23 mouse cellular contexts compared by ENCODE assay signal in the genomic region with DNA sequence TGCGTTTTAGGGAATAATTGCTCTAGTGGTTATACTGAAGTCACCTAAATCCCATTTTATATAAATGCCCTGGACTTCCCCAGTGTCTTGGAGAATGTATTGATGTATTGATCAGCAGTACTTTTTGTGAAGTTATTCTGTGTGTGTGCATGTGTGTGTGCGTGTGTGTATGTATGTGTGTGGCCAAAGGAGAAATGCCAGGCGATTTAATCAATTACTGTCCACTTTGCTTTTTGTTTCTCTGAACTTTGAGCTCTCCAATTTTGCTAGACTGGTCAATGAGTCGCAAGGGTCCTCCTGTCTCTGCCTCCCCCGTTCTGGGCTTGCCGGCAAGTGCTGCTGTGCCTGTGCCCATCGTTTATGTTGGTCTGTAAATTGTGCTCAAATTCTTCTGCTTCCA. TPM values are rescaled to one million over a fixed set of nuclear protein-coding genes. Genes with fewer than 3 reads are reported as not detected.
DNase-seq lines count a peak whose midpoint lies in the region; ATAC-seq and TF ChIP-seq lines count a peak whose summit lies in the region.
"Had no signal": no experiment of that assay in that cellular context is flagged by ENCODE, and none has a peak within 500 bp of the region (broad histone marks: within the 10 kb centered on the region; RNA-seq: fewer than 3 reads in every experiment).

No protein-coding gene starts in this region.

- peak; percentile 25; the same call in 1 of the 2 replicates for ATAC-seq in liver, postnatal 0 days
- ATAC-seq in liver, embryonic 12.5 days: no peak
- no peak for ATAC-seq in midbrain, embryonic 11.5 days (ENCODE audit: low FRiP score)
- no peak for ATAC-seq in forebrain, embryonic 12.5 days (ENCODE audit: low FRiP score)
- ATAC-seq: activated CD4-positive, CD25-positive, alpha-beta regulatory T cell, adult 4 months; CD4-positive, CD25-positive, alpha-beta regulatory T cell, adult 4 months; Patski had no signal

- peak overlapping the region; percentile 93 for H3K27ac ChIP-seq in liver, adult 2 months (replicated peaks; ENCODE audit: insufficient read depth, low read depth, low read length)
- no peak overlapping the region for H3K27ac ChIP-seq in liver, postnatal 0 days (ENCODE audit: low read depth)
- no peak overlapping the region for H3K27ac ChIP-seq in liver, embryonic 12.5 days
- no peak overlapping the region for H3K27ac ChIP-seq in midbrain, embryonic 11.5 days (ENCODE audit: low read depth, low read length)
- no peak overlapping the region for H3K27ac ChIP-seq in midbrain, embryonic 10.5 days (replicated peaks)
- H3K27ac ChIP-seq in ES-Bruce4 (ENCODE audit: insufficient read depth, low read length): peak overlapping the region; percentile 5
- no peak overlapping the region for H3K27ac ChIP-seq in forebrain, embryonic 12.5 days

- H3K4me1 ChIP-seq in liver, adult 2 months (ENCODE audit: control insufficient read depth, insufficient read depth, low read length): peaks cover 22% of the 10 kb centered on the region
- no peaks in the 10 kb centered on the region for H3K4me1 ChIP-seq in liver, postnatal 0 days (ENCODE audit: insufficient read depth)
- no peaks in the 10 kb centered on the region for H3K4me1 ChIP-seq in liver, embryonic 12.5 days
- no peaks in the 10 kb centered on the region for H3K4me1 ChIP-seq in midbrain, embryonic 11.5 days (ENCODE audit: control insufficient read depth, insufficient read depth, low read length)
- H3K4me1 ChIP-seq in midbrain, embryonic 10.5 days: no peaks in the 10 kb centered on the region
- no peaks in the 10 kb centered on the region for H3K4me1 ChIP-seq in ES-Bruce4 (ENCODE audit: control insufficient read depth, insufficient read depth, low read length)
- H3K4me1 ChIP-seq in forebrain, embryonic 12.5 days: no peaks in the 10 kb centered on the region

- no peaks in the 10 kb centered on the region for H3K9me3 ChIP-seq in liver, postnatal 0 days (ENCODE audit: low read length)
- H3K9me3 ChIP-seq in liver, embryonic 12.5 days (replicated peaks): no peaks in the 10 kb centered on the region
- H3K9me3 ChIP-seq in midbrain, embryonic 11.5 days (ENCODE audit: control insufficient read depth, low read length): no peaks in the 10 kb centered on the region
- no peaks in the 10 kb centered on the region for H3K9me3 ChIP-seq in midbrain, embryonic 10.5 days (replicated peaks)
- no peaks in the 10 kb centered on the region for H3K9me3 ChIP-seq in ES-Bruce4 (replicated peaks; ENCODE audit: control insufficient read depth, insufficient read depth, low read length, poor library complexity, severe bottlenecking)
- H3K9me3 ChIP-seq in forebrain, embryonic 12.5 days: no peaks in the 10 kb centered on the region
- H3K9me3 ChIP-seq: G1E had no signal

- H3K9ac ChIP-seq in liver, adult 2 months (ENCODE audit: low read depth, low read length): peak overlapping the region; percentile 40
- H3K9ac ChIP-seq in liver, postnatal 0 days (replicated peaks): no peak overlapping the region
- no peak overlapping the region for H3K9ac ChIP-seq in liver, embryonic 12.5 days
- H3K9ac ChIP-seq in midbrain, embryonic 11.5 days (ENCODE audit: low read length): no peak overlapping the region
- H3K9ac ChIP-seq in ES-Bruce4 (ENCODE audit: low read depth, poor library complexity, severe bottlenecking): no peak overlapping the region
- H3K9ac ChIP-seq in forebrain, embryonic 12.5 days: no peak overlapping the region

- no peak for TF ChIP-seq CTCF in liver, adult 2 months (IDR thresholded peaks at IDR 0.05; ENCODE audit: low read depth, low read length)
- TF ChIP-seq CTCF in liver, postnatal 0 days (IDR thresholded peaks at IDR 0.05; ENCODE audit: low read depth): no peak
- TF ChIP-seq CTCF in ES-Bruce4 (IDR thresholded peaks at IDR 0.05; ENCODE audit: low read depth, low read length): no peak

- H3K79me2 ChIP-seq in liver, adult 2 months (ENCODE audit: control insufficient read depth, insufficient read depth, low read length): peaks cover 3% of the 10 kb centered on the region; the same call in 1 of the 2 replicates

- H3K36me3 ChIP-seq in liver, adult 2 months (ENCODE audit: control insufficient read depth, insufficient read depth, low read length): peaks cover 8% of the 10 kb centered on the region
- H3K36me3 ChIP-seq in liver, postnatal 0 days (replicated peaks; ENCODE audit: insufficient read depth, low read length): no peaks in the 10 kb centered on the region
- H3K36me3 ChIP-seq in liver, embryonic 12.5 days: no peaks in the 10 kb centered on the region
- H3K36me3 ChIP-seq in midbrain, embryonic 11.5 days (ENCODE audit: control insufficient read depth, insufficient read depth, low read length): no peaks in the 10 kb centered on the region
- H3K36me3 ChIP-seq in midbrain, embryonic 10.5 days: no peaks in the 10 kb centered on the region
- 0 out of 2 replicates have a peak, but pooled peaks cover 2% of the 10 kb centered on the region for H3K36me3 ChIP-seq in ES-Bruce4 (ENCODE audit: control insufficient read depth, insufficient read depth, low read length, poor library complexity, severe bottlenecking)
- H3K36me3 ChIP-seq in forebrain, embryonic 12.5 days (replicated peaks): no peaks in the 10 kb centered on the region

- TF ChIP-seq POLR2A in liver, adult 2 months (IDR thresholded peaks at IDR 0.05; ENCODE audit: extremely low read depth, insufficient read depth, low read length): no peak
- TF ChIP-seq POLR2A in ES-Bruce4 (IDR thresholded peaks at IDR 0.05; ENCODE audit: insufficient read depth, low read length): no peak

- DNase-seq in liver, adult 2 months (ENCODE audit: extremely low read depth, low read depth, low spot score): peak; percentile 80
- DNase-seq in liver: no peak
- no peak for DNase-seq in liver, postnatal 0 days
- DNase-seq in midbrain, embryonic 11.5 days (ENCODE audit: low spot score, missing footprints): peak; percentile 75
- no peak for DNase-seq in midbrain, embryonic 10.5 days (ENCODE audit: low spot score)
- DNase-seq: adrenal gland, adult 2 months; adrenal gland, adult 8-10 months; adrenal gland, postnatal 10 days; adrenal gland, postnatal 14 days; adrenal gland, postnatal 25 days; adrenal gland, postnatal 36 days; B cell, adult 2 months; cerebellum, adult 11 months; cerebellum, adult 11-12 months; cerebellum, adult 18-20 months had no signal

- H3K4me3 ChIP-seq in liver, adult 2 months (ENCODE audit: insufficient read depth, low read depth, low read length): peak overlapping the region; percentile 30
- H3K4me3 ChIP-seq in liver, postnatal 0 days (ENCODE audit: low read depth, low read length): no peak overlapping the region
- no peak overlapping the region for H3K4me3 ChIP-seq in liver, embryonic 12.5 days
- H3K4me3 ChIP-seq in midbrain, embryonic 11.5 days (ENCODE audit: low read depth, low read length): no peak overlapping the region
- H3K4me3 ChIP-seq in midbrain, embryonic 10.5 days: no peak overlapping the region
- no peak overlapping the region for H3K4me3 ChIP-seq in ES-Bruce4 (ENCODE audit: low read depth, low read length)
- H3K4me3 ChIP-seq in forebrain, embryonic 12.5 days (replicated peaks): no peak overlapping the region

- H3K27me3 ChIP-seq in liver, adult 2 months (ENCODE audit: control insufficient read depth, insufficient read depth, low read length): no peaks in the 10 kb centered on the region
- no peaks in the 10 kb centered on the region for H3K27me3 ChIP-seq in liver, postnatal 0 days (ENCODE audit: insufficient read depth, low read length)
- no peaks in the 10 kb centered on the region for H3K27me3 ChIP-seq in liver, embryonic 12.5 days (replicated peaks)
- H3K27me3 ChIP-seq in midbrain, embryonic 11.5 days (ENCODE audit: control insufficient read depth, insufficient read depth, low read length): no peaks in the 10 kb centered on the region
- H3K27me3 ChIP-seq in midbrain, embryonic 10.5 days (ENCODE audit: low read depth, poor library complexity, severe bottlenecking): no peaks in the 10 kb centered on the region
- H3K27me3 ChIP-seq in ES-Bruce4 (ENCODE audit: control insufficient read depth, insufficient read depth, low read length, poor library complexity, severe bottlenecking): no peaks in the 10 kb centered on the region
- H3K27me3 ChIP-seq in forebrain, embryonic 12.5 days: no peaks in the 10 kb centered on the region
- H3K27me3 ChIP-seq: CH12.LX, Patski had no signal

- TF ChIP-seq EP300 in liver, postnatal 0 days (IDR thresholded peaks at IDR 0.05; ENCODE audit: low read depth): no peak
- no peak for TF ChIP-seq EP300 in ES-Bruce4 (IDR thresholded peaks at IDR 0.05; ENCODE audit: insufficient read depth, low read depth, low read length)

- H3K4me2 ChIP-seq in liver, postnatal 0 days (ENCODE audit: low read depth, low read length): no peak overlapping the region
- H3K4me2 ChIP-seq in liver, embryonic 12.5 days: no peak overlapping the region
- H3K4me2 ChIP-seq in midbrain, embryonic 11.5 days: no peak overlapping the region
- no peak overlapping the region for H3K4me2 ChIP-seq in forebrain, embryonic 12.5 days

- 25% methylated on average over 7 of the region's 7 CpGs for WGBS in liver, adult 2 months
- WGBS in liver, postnatal 0 days (ENCODE audit: insufficient replicate concordance): 69% methylated on average over 7 of the region's 7 CpGs
- WGBS in liver, embryonic 12.5 days (ENCODE audit: insufficient replicate concordance): 70% methylated on average over 7 of the region's 7 CpGs
- WGBS in midbrain, embryonic 11.5 days: 95% methylated on average over 7 of the region's 7 CpGs
- WGBS in midbrain, embryonic 10.5 days: 94% methylated on average over 7 of the region's 7 CpGs
- WGBS in forebrain, embryonic 12.5 days: 92% methylated on average over 7 of the region's 7 CpGs

RNA-seq across cellular contexts. Expression of a gene that starts 22.1 kb away (rescaled TPM):
- 14.2 and 14.7 TPM in 2 replicates for total RNA-seq in liver, adult 2 months (2014; rRNA removed)
- 3.7 and 3.8 TPM in 2 replicates for polyA plus RNA-seq in liver, adult 2 months (2012; rRNA removed)
- 7.3 and 8.0 TPM in 2 replicates for polyA plus RNA-seq in liver, postnatal 0 days (2015; fragmentation: Nextera tagmentation; extraction: Ambion mirVana)
- 6.8 and 7.3 TPM in 2 replicates for polyA plus RNA-seq in liver, embryonic 12.5 days (2016; fragmentation: Nextera tagmentation; extraction: Ambion mirVana)
- 4.4 and 5.8 TPM in 2 replicates for polyA plus RNA-seq in midbrain, embryonic 11.5 days (2014; fragmentation: Nextera tagmentation; extraction: Ambion mirVana)
- 3.9 and 4.2 TPM in 2 replicates for polyA plus RNA-seq in midbrain, embryonic 10.5 days (2016; fragmentation: Nextera tagmentation; extraction: Ambion mirVana)
- 114 and 122 TPM in 2 replicates for polyA plus RNA-seq in ES-Bruce4 (2011; ENCODE audit: insufficient read depth, insufficient read length, low read depth, missing spikeins)
- 3.6 and 4.6 TPM in 2 replicates for polyA plus RNA-seq in forebrain, embryonic 12.5 days (2016; fragmentation: Nextera tagmentation; extraction: Ambion mirVana)

Comparison
In these comparisons a context has a peak if more than half of its experiments do, and no peak if none do; other contexts are left out.
1. DNase-seq: peak in liver, adult 2 months (single experiment) and midbrain, embryonic 11.5 days (single experiment); none in liver (single experiment), liver, postnatal 0 days (single experiment) and midbrain, embryonic 10.5 days (single experiment).
2. H3K27ac ChIP-seq: peak in liver, adult 2 months (single experiment) and ES-Bruce4 (single experiment); none in liver, postnatal 0 days (single experiment), liver, embryonic 12.5 days (single experiment), midbrain, embryonic 11.5 days (single experiment), midbrain, embryonic 10.5 days (single experiment) and forebrain, embryonic 12.5 days (single experiment).
3. RNA of a gene that starts 22.1 kb away (polyA plus RNA-seq): 114 to 122 TPM in ES-Bruce4; 7.3 to 8.0 TPM in liver, postnatal 0 days, 6.8 to 7.3 TPM in liver, embryonic 12.5 days, 4.4 to 5.8 TPM in midbrain, embryonic 11.5 days, 3.9 to 4.2 TPM in midbrain, embryonic 10.5 days, 3.7 to 3.8 TPM in liver, adult 2 months and 3.6 to 4.6 TPM in forebrain, embryonic 12.5 days; every median in the first group is over 10 times any median in the second.